Mouse (Mus musculus): ENCODE results near the gene Lrr1. TPM values are rescaled to one million over a fixed set of nuclear protein-coding genes. Genes with fewer than 3 reads are reported as not detected.

The Lrr1 gene
- 4.3 and 5.5 TPM in 2 replicates for polyA plus RNA-seq (2014; fragmentation: Nextera tagmentation; extraction: Ambion mirVana)

DNA sequence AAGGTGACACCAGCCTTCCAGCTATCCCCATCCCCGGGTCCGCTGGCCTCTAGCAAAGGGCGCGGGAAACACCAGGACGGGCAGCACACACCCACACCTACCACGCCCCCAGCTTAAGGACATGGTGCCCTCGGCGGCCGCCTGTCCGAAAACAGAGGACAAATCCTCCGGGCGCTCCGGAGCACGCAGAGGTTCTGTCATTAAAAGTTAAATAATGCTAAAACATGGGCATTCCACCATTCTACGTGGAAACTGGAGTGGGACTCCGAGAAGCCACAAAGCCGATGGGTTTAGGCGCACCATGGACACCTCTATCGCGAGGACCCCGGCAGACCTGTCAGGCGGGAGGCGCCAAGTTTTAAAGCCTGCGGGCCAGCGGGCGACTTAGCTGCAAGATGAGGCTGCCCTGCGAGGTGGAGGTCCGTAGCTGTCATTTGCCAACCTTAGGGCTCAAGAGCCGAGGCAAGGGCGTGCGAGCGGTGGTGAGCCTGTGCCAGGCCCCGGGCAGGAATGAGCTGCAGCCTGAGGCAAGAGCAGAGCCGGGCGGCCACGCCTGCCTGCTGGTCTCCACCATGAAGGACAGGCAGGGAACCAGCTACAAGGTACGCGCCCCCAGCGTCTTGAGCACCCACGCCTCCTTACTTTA is at the start of gene Lrr1:
Gene Lrr1 (plus strand): TSS at position 354 of the 646 bp plus-strand sequence.
- peak; percentile 93 for ATAC-seq (ENCODE audit: low FRiP score, low TSS enrichment)
- under 1% methylated on average over 40 of the region's 40 CpGs for WGBS
- H3K4me3 ChIP-seq (replicated peaks; ENCODE audit: low read depth, low read length) = peak within 1 kb of the TSS; percentile 64

GRCm38 (mm10) chr12:69119908-69120307 is 48.7 kb upstream of the Lrr1 start:
- no peaks in the 10 kb centered on the region for H3K36me3 ChIP-seq (ENCODE audit: control insufficient read depth, insufficient read depth, low read length)
- DNase-seq (no peak), ATAC-seq (ENCODE audit: low FRiP score, low TSS enrichment) (no peak)
- 87% methylated on average over 6 of the region's 6 CpGs for WGBS
- no peaks in the 10 kb centered on the region for H3K9me3 ChIP-seq (ENCODE audit: control insufficient read depth, low read length)
- H3K4me1 ChIP-seq (ENCODE audit: control insufficient read depth, insufficient read depth, low read length) = no peaks in the 10 kb centered on the region
- H3K27me3 ChIP-seq (ENCODE audit: control insufficient read depth, insufficient read depth, low read length) = no peaks in the 10 kb centered on the region
- H3K9ac ChIP-seq (replicated peaks; ENCODE audit: low read length) = no peak overlapping the region
- no peak overlapping the region for H3K4me2 ChIP-seq (ENCODE audit: low read length)
- no peak overlapping the region for H3K27ac ChIP-seq (replicated peaks; ENCODE audit: low read depth, low read length)
- no peak overlapping the region for H3K4me3 ChIP-seq (replicated peaks; ENCODE audit: low read depth, low read length)

More for the DNA sequence above, at the start of gene Lrr1:
- Histone ChIP-seq H3K4me2 (ENCODE audit: low read length) (peak within 1 kb of the TSS; percentile 74), H3K27me3 (ENCODE audit: control insufficient read depth, insufficient read depth, low read length) (no peaks in the 10 kb centered on the region), H3K4me1 (ENCODE audit: control insufficient read depth, insufficient read depth, low read length) (peaks cover 5% of the 10 kb centered on the region; the same call in 1 of the 2 replicates), H3K27ac (replicated peaks; ENCODE audit: low read depth, low read length) (peak within 1 kb of the TSS; percentile 68), H3K9ac (replicated peaks; ENCODE audit: low read length) (peak within 1 kb of the TSS; percentile 71), H3K36me3 (ENCODE audit: control insufficient read depth, insufficient read depth, low read length) (no peaks in the 10 kb centered on the region), H3K9me3 (ENCODE audit: control insufficient read depth, low read length) (no peaks in the 10 kb centered on the region)
- peak; percentile 92 for DNase-seq

DNA sequence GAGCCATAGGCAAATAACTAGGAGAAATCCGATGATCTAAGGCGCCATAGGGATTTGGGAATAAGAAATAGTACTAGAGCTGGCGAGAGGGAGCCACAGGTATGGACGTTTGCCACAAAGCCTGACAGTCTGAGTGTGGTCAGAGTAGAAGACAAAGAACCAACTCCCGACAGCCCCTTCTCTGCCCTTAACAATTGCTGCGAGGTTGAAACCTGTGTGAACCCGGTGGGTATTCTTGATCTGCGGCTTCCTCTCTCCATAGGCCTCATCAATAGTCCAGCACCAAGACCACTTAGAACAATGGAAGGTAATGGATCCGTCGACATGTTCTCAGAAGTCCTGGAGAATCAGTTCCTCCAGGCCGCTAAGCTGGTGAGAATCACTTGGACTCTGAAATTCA is 45.8 kb upstream of the Lrr1 start:
- Histone ChIP-seq H3K9me3 (ENCODE audit: control insufficient read depth, low read length) (no peaks in the 10 kb centered on the region), H3K27ac (replicated peaks; ENCODE audit: low read depth, low read length) (no peak overlapping the region), H3K27me3 (ENCODE audit: control insufficient read depth, insufficient read depth, low read length) (no peaks in the 10 kb centered on the region), H3K4me2 (ENCODE audit: low read length) (no peak overlapping the region), H3K4me3 (replicated peaks; ENCODE audit: low read depth, low read length) (no peak overlapping the region), H3K4me1 (ENCODE audit: control insufficient read depth, insufficient read depth, low read length) (no peaks in the 10 kb centered on the region), H3K36me3 (ENCODE audit: control insufficient read depth, insufficient read depth, low read length) (no peaks in the 10 kb centered on the region), H3K9ac (replicated peaks; ENCODE audit: low read length) (no peak overlapping the region)
- ATAC-seq (ENCODE audit: low FRiP score, low TSS enrichment) (no peak), DNase-seq (no peak)
- 91% methylated on average over 11 of the region's 11 CpGs for WGBS

DNA sequence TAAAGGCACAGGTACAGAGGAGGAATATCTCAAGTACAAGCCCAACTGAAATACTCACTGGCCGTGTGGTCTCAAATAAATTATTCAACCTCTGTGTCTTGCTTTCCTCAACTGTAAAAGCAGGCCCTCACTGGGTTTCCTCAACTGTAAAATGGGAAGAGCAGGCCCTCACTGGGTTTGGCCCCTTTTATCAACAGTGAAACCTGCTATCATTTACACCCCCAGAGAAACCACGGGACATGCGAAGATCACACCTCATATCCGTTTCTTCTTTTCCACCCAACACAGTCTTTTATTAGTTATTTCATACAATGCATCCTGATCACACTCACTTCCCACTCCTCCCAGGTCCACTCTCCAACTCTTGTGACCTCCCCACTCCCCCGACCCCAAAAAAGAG is 43.5 kb upstream of the Lrr1 start:
- 94% methylated on average over 5 of the region's 5 CpGs for WGBS
- ATAC-seq (ENCODE audit: low FRiP score, low TSS enrichment) (no peak), DNase-seq (no peak)
- Histone ChIP-seq H3K4me1 (ENCODE audit: control insufficient read depth, insufficient read depth, low read length) (no peaks in the 10 kb centered on the region), H3K4me3 (replicated peaks; ENCODE audit: low read depth, low read length) (no peak overlapping the region), H3K9ac (replicated peaks; ENCODE audit: low read length) (no peak overlapping the region), H3K27ac (replicated peaks; ENCODE audit: low read depth, low read length) (no peak overlapping the region), H3K9me3 (ENCODE audit: control insufficient read depth, low read length) (no peaks in the 10 kb centered on the region), H3K27me3 (ENCODE audit: control insufficient read depth, insufficient read depth, low read length) (no peaks in the 10 kb centered on the region), H3K36me3 (ENCODE audit: control insufficient read depth, insufficient read depth, low read length) (no peaks in the 10 kb centered on the region), H3K4me2 (ENCODE audit: low read length) (no peak overlapping the region)

DNA sequence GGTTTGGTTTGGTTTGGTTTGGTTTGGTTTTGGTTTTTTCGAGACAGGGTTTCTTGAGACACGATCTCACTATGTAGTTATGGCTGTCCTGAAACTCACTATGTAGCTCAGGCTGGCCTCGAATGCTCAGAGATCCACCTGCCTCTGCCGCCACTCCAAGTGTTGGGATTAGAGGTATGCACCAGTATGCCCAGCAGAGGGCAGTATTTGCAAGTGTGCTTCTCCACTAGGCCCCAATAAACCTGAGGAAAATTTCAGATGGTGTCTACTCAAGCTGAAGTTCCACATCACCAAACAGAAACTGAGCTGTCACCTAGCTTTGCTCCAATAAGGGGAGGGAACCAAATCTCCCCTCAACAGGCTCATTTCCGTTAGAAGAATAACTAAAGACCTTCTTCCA is 41.4 kb upstream of the Lrr1 start:
- Histone ChIP-seq H3K4me2 (ENCODE audit: low read length) (no peak overlapping the region), H3K27me3 (ENCODE audit: control insufficient read depth, insufficient read depth, low read length) (no peaks in the 10 kb centered on the region), H3K4me1 (ENCODE audit: control insufficient read depth, insufficient read depth, low read length) (no peaks in the 10 kb centered on the region), H3K4me3 (replicated peaks; ENCODE audit: low read depth, low read length) (no peak overlapping the region), H3K27ac (replicated peaks; ENCODE audit: low read depth, low read length) (no peak overlapping the region), H3K36me3 (ENCODE audit: control insufficient read depth, insufficient read depth, low read length) (no peaks in the 10 kb centered on the region), H3K9ac (replicated peaks; ENCODE audit: low read length) (no peak overlapping the region), H3K9me3 (ENCODE audit: control insufficient read depth, low read length) (no peaks in the 10 kb centered on the region)
- no peak for DNase-seq
- no peak for ATAC-seq (ENCODE audit: low FRiP score, low TSS enrichment)
- 92% methylated on average over 5 of the region's 5 CpGs for WGBS

GRCm38 (mm10) chr12:69127626-69128025 is 41.0 kb upstream of the Lrr1 start:
- WGBS = 94% methylated on average over 3 of the region's 3 CpGs
- Histone ChIP-seq H3K4me3 (replicated peaks; ENCODE audit: low read depth, low read length) (no peak overlapping the region), H3K9me3 (ENCODE audit: control insufficient read depth, low read length) (no peaks in the 10 kb centered on the region), H3K4me2 (ENCODE audit: low read length) (no peak overlapping the region), H3K36me3 (ENCODE audit: control insufficient read depth, insufficient read depth, low read length) (no peaks in the 10 kb centered on the region), H3K9ac (replicated peaks; ENCODE audit: low read length) (no peak overlapping the region), H3K4me1 (ENCODE audit: control insufficient read depth, insufficient read depth, low read length) (no peaks in the 10 kb centered on the region), H3K27me3 (ENCODE audit: control insufficient read depth, insufficient read depth, low read length) (no peaks in the 10 kb centered on the region), H3K27ac (replicated peaks; ENCODE audit: low read depth, low read length) (no peak overlapping the region)
- DNase-seq = no peak
- no peak for ATAC-seq (ENCODE audit: low FRiP score, low TSS enrichment)

GRCm38 (mm10) chr12:69129634-69130310 is 38.8 kb upstream of the Lrr1 start:
- Histone ChIP-seq H3K27ac (replicated peaks; ENCODE audit: low read depth, low read length) (no peak overlapping the region), H3K27me3 (ENCODE audit: control insufficient read depth, insufficient read depth, low read length) (no peaks in the 10 kb centered on the region), H3K4me1 (ENCODE audit: control insufficient read depth, insufficient read depth, low read length) (no peaks in the 10 kb centered on the region), H3K9ac (replicated peaks; ENCODE audit: low read length) (no peak overlapping the region), H3K9me3 (ENCODE audit: control insufficient read depth, low read length) (no peaks in the 10 kb centered on the region), H3K4me2 (ENCODE audit: low read length) (no peak overlapping the region), H3K36me3 (ENCODE audit: control insufficient read depth, insufficient read depth, low read length) (no peaks in the 10 kb centered on the region), H3K4me3 (replicated peaks; ENCODE audit: low read depth, low read length) (no peak overlapping the region)
- ATAC-seq (ENCODE audit: low FRiP score, low TSS enrichment) = no peak
- DNase-seq = no peak
- WGBS = 49% methylated on average over 18 of the region's 18 CpGs

DNA sequence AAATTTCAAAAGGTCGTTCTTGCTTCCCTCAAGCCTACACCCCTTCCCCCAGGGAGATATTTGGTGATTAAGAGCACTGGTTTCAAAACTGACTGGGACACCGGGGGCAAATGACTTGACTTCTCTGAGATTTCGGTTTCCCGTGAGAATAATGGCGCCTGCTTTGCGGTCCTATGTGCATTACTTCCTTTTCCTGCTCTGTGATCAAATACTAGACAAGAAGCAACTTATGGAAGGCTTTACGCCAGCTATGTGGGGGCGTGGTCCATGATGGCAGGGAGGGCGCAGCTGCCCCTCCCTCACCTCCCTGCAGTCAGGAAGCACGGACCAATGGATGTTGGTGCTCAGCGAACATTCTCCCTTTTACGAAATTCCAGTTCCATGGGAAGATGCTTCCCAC is 38.1 kb upstream of the Lrr1 start:
- Histone ChIP-seq H3K36me3 (ENCODE audit: control insufficient read depth, insufficient read depth, low read length) (no peaks in the 10 kb centered on the region), H3K4me3 (replicated peaks; ENCODE audit: low read depth, low read length) (no peak overlapping the region), H3K27me3 (ENCODE audit: control insufficient read depth, insufficient read depth, low read length) (no peaks in the 10 kb centered on the region), H3K9me3 (ENCODE audit: control insufficient read depth, low read length) (no peaks in the 10 kb centered on the region), H3K9ac (replicated peaks; ENCODE audit: low read length) (no peak overlapping the region), H3K4me2 (ENCODE audit: low read length) (no peak overlapping the region), H3K27ac (replicated peaks; ENCODE audit: low read depth, low read length) (no peak overlapping the region), H3K4me1 (ENCODE audit: control insufficient read depth, insufficient read depth, low read length) (no peaks in the 10 kb centered on the region)
- no peak for ATAC-seq (ENCODE audit: low FRiP score, low TSS enrichment)
- DNase-seq = no peak
- 78% methylated on average over 12 of the region's 12 CpGs for WGBS

DNA sequence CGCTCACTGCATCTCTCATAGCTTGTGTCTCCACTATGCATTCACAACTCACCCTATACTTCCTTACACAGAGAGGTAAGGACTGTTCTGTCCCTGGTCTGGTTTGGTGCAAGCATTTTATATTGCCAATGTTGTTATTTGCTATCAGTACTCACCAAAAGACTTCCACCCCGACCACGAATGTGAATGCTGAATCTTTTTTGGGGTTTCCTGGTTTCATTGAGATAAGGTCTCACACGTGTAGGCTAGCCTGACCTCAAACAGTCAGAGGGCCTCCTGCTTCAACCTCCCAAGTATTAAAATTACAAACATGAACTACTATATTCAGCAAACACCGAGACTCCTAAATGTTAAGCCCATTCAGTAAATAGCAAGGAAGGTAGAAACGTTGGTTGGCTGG is 37.3 kb upstream of the Lrr1 start:
- ATAC-seq (ENCODE audit: low FRiP score, low TSS enrichment) = no peak

More for the DNA sequence above, 37.3 kb upstream of the Lrr1 start:
- Histone ChIP-seq H3K9ac (replicated peaks; ENCODE audit: low read length) (no peak overlapping the region), H3K4me1 (ENCODE audit: control insufficient read depth, insufficient read depth, low read length) (no peaks in the 10 kb centered on the region), H3K27ac (replicated peaks; ENCODE audit: low read depth, low read length) (no peak overlapping the region), H3K36me3 (ENCODE audit: control insufficient read depth, insufficient read depth, low read length) (no peaks in the 10 kb centered on the region), H3K4me3 (replicated peaks; ENCODE audit: low read depth, low read length) (no peak overlapping the region), H3K4me2 (ENCODE audit: low read length) (no peak overlapping the region), H3K27me3 (ENCODE audit: control insufficient read depth, insufficient read depth, low read length) (no peaks in the 10 kb centered on the region), H3K9me3 (ENCODE audit: control insufficient read depth, low read length) (no peaks in the 10 kb centered on the region)
- 88% methylated on average over 6 of the region's 6 CpGs for WGBS
- no peak for DNase-seq
